Mouse (Mus musculus): ENCODE results near the gene Zranb1.
A peak's percentile ranks its signal among the peaks of the same experiment; 100 is the strongest.

Zranb1 gene

DNA sequence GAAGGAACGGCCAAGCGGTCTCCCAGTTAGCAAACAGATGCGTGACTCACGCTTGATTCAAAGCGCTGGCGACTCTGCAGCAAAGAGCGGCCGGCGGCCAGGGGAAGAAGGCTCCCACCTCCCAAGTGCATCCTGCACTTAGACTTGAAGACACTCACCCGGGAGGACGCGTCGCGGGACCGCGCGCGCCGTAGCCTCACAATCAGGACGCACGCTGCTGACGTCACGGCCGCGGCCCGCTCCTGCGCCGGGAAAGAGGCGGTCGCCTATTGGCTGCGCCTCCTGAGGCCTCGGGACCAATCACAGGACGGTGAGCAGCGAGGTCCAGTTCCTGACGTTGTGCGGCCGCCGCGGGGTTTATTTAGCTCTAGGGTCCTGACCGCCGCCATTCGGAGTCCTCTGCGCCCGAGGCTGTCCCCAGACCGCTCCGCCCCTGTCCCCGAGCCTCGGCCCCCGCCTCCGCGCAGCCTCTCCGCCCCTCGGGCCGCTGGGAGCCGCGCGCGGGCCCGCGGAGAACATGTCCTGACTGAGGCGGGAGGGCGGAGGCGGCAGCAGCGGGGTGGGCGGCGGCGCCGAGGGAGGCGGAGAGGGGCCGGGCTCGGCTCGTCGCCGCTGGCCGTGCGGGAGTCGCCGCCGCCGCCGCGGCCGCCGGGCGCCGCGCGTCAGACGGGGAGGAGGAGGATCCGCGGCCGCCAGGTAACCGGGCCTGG lies at the start of gene Zranb1:
Zranb1 (plus strand) TSS at position 293 of the 710 bp plus-strand sequence.
- DNase-seq: peak; percentile 99

DNA sequence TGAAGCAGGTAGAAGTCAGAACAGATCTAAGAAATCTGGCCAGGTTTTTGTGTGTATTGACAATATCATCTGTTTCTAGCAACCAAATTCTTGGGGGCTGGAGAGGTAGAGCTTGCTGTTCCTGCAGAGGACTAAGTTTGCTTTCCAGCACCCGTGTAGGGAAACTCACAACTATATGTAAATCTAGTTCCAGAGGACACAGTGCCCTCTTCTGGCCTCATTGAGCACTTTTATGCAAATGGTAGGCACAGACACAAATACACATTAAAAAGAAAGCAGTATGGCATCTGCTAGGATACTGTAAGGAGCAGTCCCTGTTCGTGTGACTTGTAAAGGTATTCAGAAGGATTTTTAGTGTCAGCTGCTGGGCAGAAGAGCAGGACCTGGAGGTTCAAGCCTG lies 48.6 kb upstream of the Zranb1 start:
- no peak for DNase-seq

DNA sequence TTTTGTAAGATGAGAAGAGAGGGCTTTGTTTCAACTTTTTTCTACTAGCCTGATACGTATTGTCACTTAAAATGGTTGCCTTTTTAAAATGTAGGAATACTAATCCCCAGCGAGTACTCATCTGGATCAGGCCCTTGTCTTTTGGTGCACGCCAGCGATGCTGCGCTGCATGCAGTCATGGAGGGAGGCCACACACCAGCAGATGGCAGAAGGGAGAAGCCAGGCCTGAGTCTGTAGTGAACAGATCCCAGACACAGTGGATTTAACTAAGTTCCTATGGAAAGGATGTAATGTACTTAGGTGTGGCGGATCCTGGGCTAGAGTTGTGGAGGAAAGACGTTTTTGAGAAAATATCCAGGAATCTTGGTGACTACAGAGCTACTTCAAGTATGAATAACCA lies 46.9 kb upstream of the Zranb1 start:
- DNase-seq: peak; percentile 53 to 54

DNA sequence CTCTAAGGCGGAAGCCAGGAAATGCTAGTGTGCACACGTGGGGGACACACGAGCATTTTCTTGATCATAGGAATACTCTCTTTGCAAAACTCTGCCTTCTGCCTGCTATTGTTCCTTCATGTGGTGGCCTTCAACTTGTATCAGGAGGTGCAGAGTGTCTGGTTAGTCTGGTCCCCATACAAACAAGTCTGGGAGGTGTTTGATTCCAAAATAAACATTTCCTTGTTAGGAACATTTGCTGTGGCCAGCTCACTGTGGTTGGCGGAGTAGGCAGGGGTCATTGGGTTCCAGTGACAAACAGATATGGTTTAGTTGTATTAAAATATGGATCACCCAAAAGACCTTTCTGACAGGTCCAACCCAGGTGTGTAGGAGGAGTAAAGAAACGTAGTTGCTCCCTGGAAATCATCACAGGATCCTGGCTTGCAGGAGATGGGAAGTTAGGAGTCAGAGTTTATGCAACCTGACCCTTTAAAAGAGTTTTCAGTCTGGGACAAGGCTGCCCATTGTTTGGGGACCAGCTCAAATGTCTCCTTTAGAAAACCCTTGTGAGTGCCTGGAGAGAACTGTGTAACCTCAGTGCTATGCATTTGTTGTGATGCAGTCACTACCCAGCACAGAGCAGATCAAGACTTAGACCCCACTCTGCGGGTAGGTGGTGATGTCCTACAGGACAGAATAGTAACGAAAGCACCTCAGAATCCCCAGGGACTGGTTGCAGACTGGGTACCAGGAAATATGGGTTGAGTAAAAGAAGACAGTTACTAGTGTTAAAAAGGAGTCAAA lies 43.7 kb upstream of the Zranb1 start:
- DNase-seq: no peak

DNA sequence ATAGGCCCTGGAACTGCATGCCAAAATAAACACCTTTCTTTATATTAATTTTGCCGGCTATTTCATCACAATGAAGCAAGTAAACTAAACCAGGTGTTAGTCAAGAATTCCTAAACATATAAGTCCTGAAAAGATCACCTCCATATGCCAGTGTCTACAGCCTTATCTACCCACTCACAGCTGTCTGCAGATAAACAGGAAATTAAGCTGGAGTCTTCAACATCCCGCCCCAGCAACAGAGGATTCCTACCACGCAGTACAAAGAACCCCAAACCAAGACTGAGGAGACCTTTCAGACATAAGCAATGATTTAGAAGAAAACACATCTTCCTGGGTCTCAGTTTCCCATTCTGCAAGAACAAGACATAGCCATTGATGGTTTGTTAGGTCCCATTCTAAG lies 42.9 kb upstream of the Zranb1 start:
- DNase-seq: no peak

DNA sequence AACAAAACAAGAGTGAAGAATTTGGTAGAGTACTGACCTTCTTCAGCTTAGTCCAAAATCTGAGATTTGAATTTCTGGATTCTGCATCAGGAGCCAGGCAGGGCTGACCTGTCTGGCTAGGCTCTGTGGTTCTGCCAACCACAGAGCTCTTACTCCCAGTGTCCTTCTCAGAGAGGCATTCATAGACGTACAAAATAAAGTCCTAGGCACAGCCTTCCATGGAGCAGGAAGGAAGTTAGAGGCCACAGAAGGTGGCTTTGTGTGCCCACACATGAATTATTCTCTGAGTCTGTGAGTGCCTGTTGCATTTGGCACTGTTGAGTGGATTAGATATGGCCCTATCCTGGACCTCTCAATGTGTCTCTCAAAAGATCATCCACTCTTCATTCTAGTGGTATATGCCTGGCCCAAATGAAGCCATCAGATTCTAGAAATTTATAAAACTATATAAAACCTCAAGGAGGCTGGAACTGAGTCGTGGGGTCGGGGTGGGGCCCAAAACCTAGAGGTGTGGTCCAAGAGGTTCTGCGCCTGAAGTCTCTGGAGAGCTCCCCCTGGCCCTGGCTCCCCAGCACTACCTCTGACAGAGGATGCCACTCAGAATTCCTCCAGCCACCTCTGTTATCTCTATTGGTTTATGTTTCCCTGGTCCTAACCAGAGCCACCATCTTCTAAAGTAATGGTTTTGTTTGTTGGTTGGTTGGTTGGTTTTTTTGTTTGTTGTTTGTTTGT lies 42.3 kb upstream of the Zranb1 start:
- no peak for DNase-seq

DNA sequence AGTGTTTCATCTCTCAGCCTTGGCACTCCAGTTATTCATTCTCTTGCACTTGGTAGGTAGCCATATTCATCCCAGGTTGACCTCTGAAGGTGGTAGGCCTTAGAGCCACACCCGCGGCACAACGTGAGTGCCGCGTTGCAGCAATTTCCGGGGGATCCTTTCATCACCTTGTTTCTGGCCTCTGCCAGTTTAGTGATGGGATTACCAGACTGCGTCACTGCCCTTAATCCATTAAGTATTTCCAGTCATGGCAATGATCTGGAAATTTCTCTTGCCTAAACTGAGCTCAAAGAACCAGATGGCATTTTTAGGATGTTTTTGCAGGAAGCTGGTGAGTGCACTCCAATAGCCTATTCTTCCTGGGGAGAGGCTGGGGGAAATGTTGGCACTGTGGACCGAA lies 41.3 kb upstream of the Zranb1 start:
- DNase-seq: no peak

DNA sequence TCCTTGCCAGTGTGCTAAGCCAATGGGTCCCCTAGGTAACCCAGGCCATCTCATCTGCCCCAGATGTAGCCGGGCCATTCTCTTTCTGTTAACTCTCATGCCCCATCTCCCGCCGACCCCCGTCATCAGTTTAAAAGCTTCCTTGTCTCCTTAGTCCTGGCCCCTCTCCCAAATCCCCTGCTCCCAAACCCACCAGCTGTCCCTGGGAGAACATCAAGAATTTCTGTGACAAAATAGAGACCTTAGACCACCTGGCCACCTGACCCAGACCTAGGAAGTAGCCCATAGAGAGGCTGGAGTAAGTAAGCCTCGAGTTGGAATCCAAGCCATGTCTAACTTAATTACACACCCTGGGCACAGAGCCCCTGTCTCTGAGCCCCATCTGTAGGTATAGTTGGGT lies 40.7 kb upstream of the Zranb1 start:
- no peak for DNase-seq

DNA sequence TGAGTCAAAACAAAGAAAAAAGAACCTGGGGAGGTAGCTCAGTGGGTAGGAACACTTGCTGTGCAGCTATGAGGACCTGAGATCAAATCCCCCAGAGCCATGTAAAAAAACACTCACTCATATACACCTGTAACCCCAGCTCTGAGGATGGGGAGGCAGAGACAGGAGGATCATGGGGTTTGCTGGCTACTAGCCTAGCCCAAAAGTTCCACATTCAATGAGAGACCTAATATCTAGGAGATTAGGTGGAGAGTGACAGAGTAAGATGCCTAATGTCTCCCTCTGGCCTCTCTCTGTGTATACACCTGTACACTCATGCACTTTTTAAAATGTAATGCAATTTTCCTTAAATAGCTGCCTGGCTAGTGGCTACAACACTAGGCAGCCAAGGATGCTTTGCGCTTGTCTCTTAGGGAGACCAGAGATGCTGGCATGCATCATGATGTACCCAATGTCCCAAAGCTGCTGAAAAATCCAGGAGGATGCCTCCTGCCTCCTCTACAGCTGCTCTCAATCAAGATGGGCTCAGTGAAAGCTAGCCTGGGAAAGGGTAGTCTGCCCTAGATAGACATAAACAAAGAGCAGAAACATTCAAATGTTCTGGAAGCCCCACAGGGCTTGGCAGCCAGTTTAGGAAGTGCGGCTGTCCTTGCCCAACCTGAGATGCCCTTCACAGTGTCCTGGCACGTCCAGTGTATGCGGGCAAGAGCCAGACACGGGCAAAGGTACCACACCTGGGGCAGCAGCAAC lies 39.2 kb upstream of the Zranb1 start:
- peak; percentile 87 to 88 for DNase-seq

DNA sequence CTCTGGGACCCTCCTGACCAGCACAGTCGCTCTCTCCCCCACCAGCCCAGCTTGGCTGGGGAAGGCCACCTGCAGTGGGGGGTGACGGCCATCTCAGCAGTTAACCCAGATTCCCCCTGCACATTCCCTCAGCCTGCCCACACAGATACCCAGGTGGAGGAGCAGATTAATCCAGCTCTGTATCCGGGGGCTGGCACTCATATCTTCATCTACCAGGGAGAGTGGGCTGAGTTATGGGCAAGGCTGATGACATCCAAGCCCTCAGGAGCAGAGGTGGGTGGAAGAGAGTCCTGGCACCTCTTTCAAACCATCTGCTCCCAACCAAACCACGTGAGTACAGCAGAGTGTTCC lies 38.7 kb upstream of the Zranb1 start:
- DNase-seq: peak; percentile 88 to 91

DNA sequence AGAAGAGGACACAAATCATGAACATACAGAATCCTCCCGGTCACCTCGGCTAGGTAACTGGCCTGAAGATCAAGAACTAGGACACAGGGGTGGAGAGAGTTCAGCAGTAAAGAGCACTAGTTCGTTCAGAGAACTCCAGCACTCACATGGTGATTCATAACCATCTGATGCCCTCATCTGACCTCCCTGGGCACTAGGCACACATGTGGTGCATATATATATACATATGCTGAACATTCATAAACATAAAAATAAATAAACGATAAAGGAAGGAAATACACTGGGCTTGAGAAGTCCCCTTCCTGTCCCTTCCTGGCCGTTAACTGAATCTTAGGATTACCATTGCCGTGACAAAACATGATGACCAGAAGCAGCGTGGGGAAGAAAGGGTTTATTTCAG lies 38.1 kb upstream of the Zranb1 start:
- no peak for DNase-seq

DNA sequence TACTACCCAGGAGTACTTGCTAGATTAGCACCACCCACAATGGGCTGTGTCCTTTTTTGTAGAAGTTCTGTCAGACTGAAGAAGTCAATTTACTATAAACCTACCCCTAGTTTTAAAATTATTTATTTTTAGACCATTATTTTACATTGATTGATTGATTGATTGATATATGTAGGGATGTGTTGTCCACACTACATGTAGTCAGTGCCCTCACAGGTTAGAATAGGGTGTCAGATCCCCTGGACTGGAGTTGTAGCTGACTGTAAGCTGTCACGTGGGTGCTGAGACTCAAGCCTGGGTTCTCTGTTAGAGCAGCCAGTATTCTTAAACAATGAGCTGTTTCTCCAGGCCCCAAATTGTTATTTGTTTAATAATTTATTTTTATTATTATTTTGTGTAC lies 37.6 kb upstream of the Zranb1 start:
- DNase-seq: no peak

DNA sequence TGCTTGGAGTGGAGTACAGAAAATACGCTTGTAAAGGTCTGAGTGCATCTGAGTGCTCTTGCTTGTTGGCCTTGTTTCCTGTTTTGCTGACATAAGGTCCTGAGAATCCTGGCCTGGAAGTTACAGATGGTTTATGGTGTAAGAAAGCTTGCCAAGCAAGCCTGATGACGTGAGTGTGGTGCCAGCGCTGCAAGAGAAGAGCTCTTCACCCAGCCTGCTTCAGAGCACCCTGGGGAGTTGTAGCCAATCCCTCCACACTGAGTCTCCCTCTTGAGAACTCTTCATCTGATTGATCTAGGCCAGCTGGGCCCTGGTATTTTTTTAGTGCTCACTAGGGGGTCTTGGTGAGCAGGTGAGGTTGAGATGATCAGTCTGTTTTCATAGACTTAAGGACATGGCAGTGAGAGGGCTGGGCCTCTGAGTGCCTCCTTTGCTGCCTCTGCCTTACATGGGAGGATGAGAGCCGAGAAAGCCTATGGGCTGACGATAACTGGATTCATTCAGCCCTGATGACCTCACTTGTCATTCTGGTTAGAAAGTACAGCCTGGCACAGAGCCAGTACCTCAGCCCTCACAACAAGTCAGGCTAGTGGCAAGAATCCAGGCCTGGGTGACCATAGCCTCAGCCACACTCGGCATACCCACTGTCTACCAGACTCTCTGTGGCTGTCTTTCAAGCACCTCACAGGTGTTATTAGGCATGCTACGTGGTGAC lies 35.9 kb upstream of the Zranb1 start:
- peak; percentile 78 to 81 for DNase-seq

DNA sequence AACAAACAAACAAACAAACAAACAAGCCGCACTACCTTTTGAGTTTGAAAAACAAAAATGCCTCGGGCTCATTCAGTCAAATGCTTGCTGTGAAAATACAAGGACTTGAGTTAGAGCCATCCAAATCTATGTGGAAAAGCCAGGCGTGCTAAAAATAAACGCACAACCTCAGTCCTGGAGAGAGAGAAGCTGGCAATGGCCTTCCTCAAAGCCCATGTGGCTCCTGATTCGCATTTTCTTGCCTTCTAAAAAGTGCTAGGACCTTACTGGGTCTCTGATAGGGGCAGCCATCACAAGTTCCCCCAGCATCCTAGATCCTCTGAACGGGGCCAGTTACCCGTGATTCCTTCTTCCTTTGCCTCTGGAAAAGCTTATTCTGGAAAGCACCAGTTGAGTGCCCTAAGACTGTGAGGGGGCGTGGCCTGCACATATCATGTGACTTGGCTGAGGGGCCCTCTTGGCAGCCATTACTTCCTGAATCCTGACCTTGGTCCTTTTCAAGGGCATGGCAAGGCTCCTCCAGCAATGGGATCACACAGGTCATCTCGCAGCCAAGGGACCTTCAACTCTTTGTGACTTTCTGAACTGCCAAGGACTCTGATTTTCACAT lies 34.6 kb upstream of the Zranb1 start:
- peak; percentile 39 to 62 for DNase-seq

DNA sequence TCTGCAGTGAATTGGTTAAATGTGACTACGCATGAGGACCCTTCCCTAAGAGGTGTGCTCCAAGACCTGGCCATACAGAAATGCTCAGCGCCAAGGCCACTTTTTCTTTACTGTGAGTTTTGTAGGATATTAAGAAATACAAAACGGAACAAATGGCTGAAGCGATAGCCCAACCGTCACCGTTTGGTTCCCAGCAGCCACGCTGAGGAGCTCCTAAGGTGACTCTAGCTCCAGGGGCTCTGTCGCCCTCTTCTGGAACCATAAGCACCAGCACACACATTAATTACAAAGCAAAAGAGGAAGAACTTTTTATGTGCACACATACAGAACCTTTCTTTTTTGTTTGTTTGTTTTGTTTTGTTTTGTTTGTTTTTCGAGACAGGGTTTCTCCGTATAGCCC lies 33.7 kb upstream of the Zranb1 start:
- DNase-seq: no peak

DNA sequence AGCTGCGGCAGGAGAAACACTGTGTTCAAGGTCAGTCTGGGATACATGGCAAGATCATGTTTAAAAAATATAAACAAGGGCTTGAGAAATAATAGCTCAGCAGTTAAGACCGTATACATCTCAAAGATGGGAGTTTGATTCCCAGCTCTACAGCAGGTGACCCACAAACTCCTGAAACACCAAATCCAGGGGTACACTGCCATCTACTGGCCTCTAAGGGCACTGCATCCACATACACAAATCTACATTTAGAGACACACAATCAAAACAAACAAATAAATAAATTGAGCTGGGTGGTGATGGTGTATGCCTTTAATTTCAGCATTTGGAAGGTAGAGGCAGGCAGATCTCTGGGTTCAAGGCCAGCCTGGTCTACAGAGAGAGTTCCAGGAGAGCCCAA lies 32.7 kb upstream of the Zranb1 start:
- peak in 1 of 2 experiments; percentile 57 for DNase-seq

DNA sequence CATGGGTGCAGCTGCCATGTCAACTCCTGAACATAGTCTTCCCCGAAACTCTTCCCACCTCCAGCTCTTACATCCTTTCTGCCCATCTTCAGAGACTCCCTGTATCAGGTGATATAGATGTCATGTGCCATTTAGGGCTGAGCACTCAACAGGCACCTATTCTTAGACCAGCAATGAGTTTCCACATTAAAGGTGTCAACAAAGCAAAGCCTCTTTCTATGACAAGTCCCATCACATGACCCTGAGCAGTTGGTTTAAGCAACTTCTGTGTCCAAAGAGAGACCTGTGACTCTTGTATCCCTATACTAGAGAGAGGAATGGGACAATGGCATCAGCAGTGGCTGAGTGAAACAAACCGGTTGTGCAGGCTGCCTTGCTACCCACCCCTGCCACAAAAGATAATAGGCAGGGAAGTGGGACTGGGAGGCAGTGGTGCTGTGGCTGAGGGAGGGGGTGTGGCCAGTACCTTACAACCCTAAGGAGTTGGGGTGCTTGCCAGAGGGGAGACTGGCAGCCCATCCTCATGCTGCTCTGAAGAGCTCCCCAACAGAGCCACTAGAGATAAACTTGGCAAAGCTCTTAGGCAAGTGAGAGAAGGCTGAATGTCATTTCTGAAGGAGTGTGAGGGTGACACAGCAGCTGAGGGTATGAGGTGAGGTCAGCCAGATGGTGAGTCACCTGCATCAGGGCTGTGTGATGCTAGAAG lies 30.0 kb upstream of the Zranb1 start:
- DNase-seq: no peak

DNA sequence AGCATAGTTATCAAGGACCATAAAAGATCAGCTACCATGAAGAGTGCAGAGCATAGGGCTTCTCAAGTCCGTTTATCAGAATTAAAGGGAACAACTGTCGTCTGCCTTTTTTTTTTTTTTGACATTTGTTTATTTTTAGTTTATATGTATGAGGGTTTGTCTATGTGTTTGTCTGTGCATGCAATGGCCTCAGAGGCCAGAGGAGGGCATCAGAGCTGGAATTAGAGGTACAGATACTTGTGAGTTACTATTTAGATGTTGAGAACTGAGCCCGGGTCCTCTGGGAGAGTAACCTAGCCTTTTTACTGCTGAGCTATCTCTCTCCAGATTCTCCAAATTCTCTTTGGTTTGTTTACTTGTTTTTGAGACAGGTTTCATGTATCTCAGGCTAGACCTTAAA lies 27.1 kb upstream of the Zranb1 start:
- DNase-seq: no peak

DNA sequence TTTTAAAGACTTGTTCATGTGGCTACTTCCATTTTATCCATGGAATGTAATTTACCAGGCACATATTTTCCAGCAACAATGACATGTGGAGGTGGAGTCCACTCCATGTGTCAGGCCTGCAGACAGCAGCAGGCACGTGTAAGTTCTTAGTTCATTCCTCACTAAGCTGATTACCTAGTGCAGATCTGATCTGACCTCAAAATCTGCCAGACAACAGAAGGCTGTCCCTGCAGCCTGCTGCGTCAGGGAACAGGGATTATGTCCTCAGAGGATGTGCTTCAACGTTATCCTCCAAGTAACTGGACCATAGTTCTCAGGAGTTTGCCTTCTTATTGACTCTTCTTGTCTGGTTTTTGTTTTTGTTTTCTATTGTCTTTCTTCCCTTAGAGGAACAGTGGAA lies 9.0 kb upstream of the Zranb1 start:
- peak in 1 of 2 experiments; percentile 17 for DNase-seq

DNA sequence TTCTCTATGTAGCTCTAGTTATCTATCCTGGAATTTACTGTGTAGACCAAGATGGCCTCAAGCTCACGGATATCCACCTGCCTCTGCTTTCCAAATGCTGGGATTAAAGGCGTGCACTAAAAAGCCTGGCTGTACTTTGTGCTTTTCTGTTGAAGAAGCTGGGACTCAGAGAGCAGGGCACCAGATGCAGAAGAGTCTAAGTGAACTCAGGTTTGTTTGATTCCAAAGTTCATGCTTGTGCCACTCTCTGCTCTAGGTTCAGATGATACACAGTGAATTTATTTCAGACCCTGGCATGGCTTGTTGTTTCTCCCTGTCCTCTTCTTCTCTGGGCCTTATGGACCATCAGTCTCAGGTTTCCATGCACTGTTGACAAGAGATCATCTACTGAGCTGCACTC lies 5.7 kb upstream of the Zranb1 start:
- no peak for DNase-seq

DNA sequence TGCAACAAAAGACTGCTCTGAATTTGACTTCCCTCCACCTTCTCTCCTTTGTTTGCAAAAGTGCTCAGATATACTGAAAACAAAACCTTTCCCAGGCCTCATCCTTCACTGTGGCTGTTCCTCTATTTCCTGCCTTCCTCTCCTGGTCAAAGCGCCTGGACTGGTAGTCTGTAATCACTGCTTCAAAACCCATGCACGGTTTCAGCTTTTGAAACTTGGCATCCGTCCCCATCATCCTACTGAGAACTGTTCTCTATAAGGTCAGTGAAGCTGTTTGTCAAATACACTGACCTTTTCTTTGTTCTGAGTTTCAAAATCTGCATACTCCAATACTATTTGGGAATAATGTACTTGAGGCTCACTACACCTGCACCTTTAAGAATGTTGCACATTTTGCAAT lies 3.7 kb upstream of the Zranb1 start:
- DNase-seq: no peak
